Mouse (Mus musculus) G1E (cell line): ENCODE results near the gene Actn4.

ENCODE experiments used
- CTCF ChIP-seq: IDR thresholded peaks from 2 replicates; pipeline ENCODE4 v1.5.1; 2012; ENCODE audit warnings: low read depth, low read length, inconsistent platforms, mixed read lengths
- GATA1 ChIP-seq: IDR thresholded peaks from 2 replicates; pipeline ENCODE4 v1.6.1; 2012; ENCODE audit warnings: borderline replicate concordance, low read length, inconsistent platforms, mixed read lengths
- POLR2AphosphoS5 ChIP-seq: IDR thresholded peaks from 2 replicates; pipeline ENCODE4 v1.6.1; 2012; ENCODE audit warnings: low read depth, low read length, inconsistent platforms; ENCODE audit not compliant: insufficient replicate concordance

GRCm38 (mm10) chr7:28924802-28925201, 37.3 kb downstream of the Actn4 start:
- TF ChIP-seq GATA1 (no peak), POLR2AphosphoS5 (no peak), CTCF (no peak)
